Mouse (Mus musculus) hindbrain, embryonic 16.5 days (tissue): ENCODE measurements around the gene C1qtnf6. TPM values are rescaled to one million over a fixed set of nuclear protein-coding genes. Genes with fewer than 3 reads are reported as not detected.

Experiments used
- ATAC-seq: fragments of 200-750 bp; cut with Nextera tagmentation; 2 replicates; pipeline ENCODE4 v1.8.0; 2017; ENCODE audit warnings: moderate TSS enrichment, moderate library complexity
- H3K27ac ChIP-seq: fragments of 300-500 bp; sonication (generic); 2 replicates; pipeline ENCODE4 v1.5.1; 2014; ENCODE audit warnings: low read depth, mild to moderate bottlenecking, control low read depth, low read length, moderate library complexity
- H3K27me3 ChIP-seq: fragments of 300-500 bp; sonication (generic); replicated peaks from 2 replicates; pipeline ENCODE4 v1.6.1; 2014; ENCODE audit warnings: low read length; ENCODE audit not compliant: control insufficient read depth, insufficient read depth
- H3K36me3 ChIP-seq: fragments of 300-500 bp; sonication (generic); 2 replicates; pipeline ENCODE4 v1.6.1; 2014; ENCODE audit warnings: mild to moderate bottlenecking, low read length, moderate library complexity, mixed read lengths; ENCODE audit not compliant: control insufficient read depth, insufficient read depth
- H3K4me1 ChIP-seq: fragments of 300-500 bp; sonication (generic); 2 replicates; pipeline ENCODE4 v1.6.1; 2014; ENCODE audit warnings: low read depth, low read length; ENCODE audit not compliant: control insufficient read depth, insufficient read depth
- H3K4me2 ChIP-seq: fragments of 300-500 bp; sonication (generic); 2 replicates; pipeline ENCODE4 v1.6.1; 2014; ENCODE audit warnings: mild to moderate bottlenecking, low read length, control low read depth, moderate library complexity
- H3K4me3 ChIP-seq: fragments of 300-500 bp; sonication (generic); 2 replicates; pipeline ENCODE4 v1.5.1; 2014; ENCODE audit warnings: mild to moderate bottlenecking, low read length, control low read depth, moderate library complexity
- H3K9ac ChIP-seq: fragments of 300-500 bp; sonication (generic); 2 replicates; pipeline ENCODE4 v1.6.1; 2014; ENCODE audit warnings: low read depth, mild to moderate bottlenecking, control low read depth, low read length, moderate library complexity
- H3K9me3 ChIP-seq: fragments of 300-500 bp; sonication (generic); 2 replicates; pipeline ENCODE4 v1.6.1; 2014; ENCODE audit warnings: mild to moderate bottlenecking, low read length, moderate library complexity; ENCODE audit not compliant: control insufficient read depth
- WGBS: fragments of 180-500 bp; shearing (Covaris S2); extraction: QIAGEN DNeasy Blood & Tissue Kit; methylation state at CpG from one replicate; pipeline ENCODE4 v1.1.7; 2014; 5-methylcytosine and 5-hydroxymethylcytosine counted together
- polyA plus RNA-seq: library from polyadenylated mRNA; unstranded; fragments of >200 nt; fragmentation: Nextera tagmentation; extraction: Ambion mirVana; gene quantifications from 2 replicates; pipeline ENCODE4 v1.2.1, GENCODE M21; 2015

C1qtnf6 gene
- polyA plus RNA-seq, 1 experiment from 2014 or later: 9.9 TPM

DNA sequence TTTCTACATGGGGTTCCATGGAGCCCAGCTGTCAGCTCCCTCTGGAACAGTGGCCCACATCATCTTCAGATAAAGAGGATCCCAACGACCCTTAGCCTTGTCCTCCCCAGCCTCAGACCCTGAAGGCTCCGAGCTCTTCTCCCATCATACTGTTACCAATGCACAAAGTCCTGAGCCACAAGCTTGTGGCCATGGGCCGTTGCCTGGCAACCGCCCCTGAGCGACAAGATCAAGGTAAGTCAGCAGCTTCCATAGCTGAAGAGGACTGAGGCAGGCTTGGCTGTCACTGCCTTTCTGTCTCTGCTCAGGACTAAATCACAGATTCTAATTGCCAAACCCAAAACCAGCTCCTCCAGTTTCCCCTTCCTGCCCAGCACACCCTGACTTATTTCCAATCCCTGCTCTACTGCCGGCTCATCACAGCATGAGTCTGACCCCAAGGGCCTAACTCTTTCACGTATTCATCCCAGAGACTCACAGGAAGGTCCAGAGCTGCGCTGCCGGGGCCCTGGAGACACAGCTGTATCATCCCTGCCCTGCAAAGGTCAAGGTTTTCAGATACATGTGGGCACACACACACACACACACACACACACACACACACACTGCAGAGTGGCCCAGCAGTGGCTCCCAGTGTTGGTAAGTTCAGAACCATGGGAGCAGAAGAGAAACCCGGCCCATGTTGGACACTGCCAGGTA is 4.7 kb upstream of the C1qtnf6 start:
- no peak overlapping the region for H3K4me3 ChIP-seq
- ATAC-seq: no peak
- WGBS: 47% methylated on average over 10 of the region's 10 CpGs
- no peaks in the 10 kb centered on the region for H3K9me3 ChIP-seq
- no peaks in the 10 kb centered on the region; the same call in 1 of the 2 replicates for H3K27me3 ChIP-seq
- no peak overlapping the region for H3K27ac ChIP-seq
- H3K4me2 ChIP-seq: no peak overlapping the region
- H3K4me1 ChIP-seq: peaks cover 10% of the 10 kb centered on the region
- no peak overlapping the region for H3K9ac ChIP-seq
- no peaks in the 10 kb centered on the region for H3K36me3 ChIP-seq

DNA sequence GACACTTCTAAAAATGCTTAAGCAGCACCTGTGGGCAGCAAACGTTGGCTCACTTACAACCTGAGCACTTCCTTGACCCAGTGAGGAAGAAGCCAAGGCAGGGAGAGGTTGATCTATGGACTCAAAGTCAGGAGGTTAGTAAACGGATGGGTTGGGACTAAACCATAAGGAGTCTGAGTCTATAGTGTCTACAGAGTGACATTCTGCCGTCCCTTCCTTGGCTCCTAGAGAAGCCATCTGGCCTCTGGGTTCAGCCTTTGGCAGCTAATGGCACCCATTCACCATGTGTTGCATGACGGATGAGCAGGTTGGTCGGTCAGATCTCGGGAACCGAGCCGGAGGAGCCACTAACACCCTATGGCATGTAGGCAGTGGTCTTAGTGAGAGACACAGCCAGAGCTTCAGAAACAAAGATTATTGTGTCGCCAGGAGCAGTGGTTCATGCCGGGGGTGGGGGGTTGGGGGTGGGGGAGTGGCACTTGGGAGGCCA is 2.2 kb upstream of the C1qtnf6 start:
- no peaks in the 10 kb centered on the region for H3K27me3 ChIP-seq
- no peaks in the 10 kb centered on the region for H3K9me3 ChIP-seq
- no peaks in the 10 kb centered on the region for H3K36me3 ChIP-seq
- ATAC-seq: no peak
- WGBS: 72% methylated on average over 10 of the region's 10 CpGs
- no peak overlapping the region for H3K27ac ChIP-seq
- H3K4me3 ChIP-seq: no peak overlapping the region
- H3K4me2 ChIP-seq: no peak overlapping the region
- H3K4me1 ChIP-seq: peaks cover 23% of the 10 kb centered on the region
- H3K9ac ChIP-seq: no peak overlapping the region

DNA sequence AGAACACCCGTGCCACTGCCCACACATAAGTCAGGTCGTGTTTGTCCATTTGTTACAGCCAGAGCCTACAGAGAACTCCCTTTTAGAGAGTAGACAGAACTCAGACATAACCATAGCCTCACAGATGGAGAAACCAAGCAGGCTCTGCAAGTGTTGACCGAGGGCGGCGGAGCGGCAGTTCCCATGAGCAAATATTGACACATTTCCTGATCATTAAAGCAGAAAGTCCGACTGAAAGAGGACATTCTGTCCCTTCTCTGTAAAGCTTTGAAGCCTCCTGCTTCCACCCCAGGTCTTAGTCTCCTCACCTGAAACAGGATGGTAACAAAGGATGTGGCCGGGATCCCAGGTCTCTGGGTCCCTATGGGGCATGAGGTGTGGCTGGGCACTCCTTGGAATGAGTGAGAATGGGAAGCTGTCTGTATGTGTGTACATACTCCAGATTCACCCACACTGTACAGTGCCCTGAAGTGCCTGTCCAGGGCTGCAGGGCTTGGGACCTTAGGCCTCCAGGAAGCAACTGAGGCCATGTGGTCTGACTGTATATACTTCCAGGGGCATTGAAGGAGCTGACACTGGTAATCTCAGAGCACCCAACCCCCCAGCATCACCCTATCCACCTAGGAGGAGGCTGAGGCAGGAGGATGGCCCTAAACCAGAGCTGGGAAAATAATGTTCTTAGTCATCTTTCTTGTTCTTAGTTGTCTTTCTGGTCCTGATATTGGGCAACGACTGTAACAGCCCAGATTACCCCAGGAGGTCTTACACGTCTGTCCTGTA is 1.5 kb upstream of the C1qtnf6 start:
- ATAC-seq: no peak
- Histone ChIP-seq H3K4me3 (no peak overlapping the region), H3K36me3 (no peaks in the 10 kb centered on the region), H3K4me1 (peaks cover 23% of the 10 kb centered on the region), H3K27ac (no peak overlapping the region), H3K9ac (no peak overlapping the region), H3K9me3 (no peaks in the 10 kb centered on the region), H3K27me3 (no peaks in the 10 kb centered on the region), H3K4me2 (no peak overlapping the region)
- WGBS: 71% methylated on average over 10 of the region's 10 CpGs

DNA sequence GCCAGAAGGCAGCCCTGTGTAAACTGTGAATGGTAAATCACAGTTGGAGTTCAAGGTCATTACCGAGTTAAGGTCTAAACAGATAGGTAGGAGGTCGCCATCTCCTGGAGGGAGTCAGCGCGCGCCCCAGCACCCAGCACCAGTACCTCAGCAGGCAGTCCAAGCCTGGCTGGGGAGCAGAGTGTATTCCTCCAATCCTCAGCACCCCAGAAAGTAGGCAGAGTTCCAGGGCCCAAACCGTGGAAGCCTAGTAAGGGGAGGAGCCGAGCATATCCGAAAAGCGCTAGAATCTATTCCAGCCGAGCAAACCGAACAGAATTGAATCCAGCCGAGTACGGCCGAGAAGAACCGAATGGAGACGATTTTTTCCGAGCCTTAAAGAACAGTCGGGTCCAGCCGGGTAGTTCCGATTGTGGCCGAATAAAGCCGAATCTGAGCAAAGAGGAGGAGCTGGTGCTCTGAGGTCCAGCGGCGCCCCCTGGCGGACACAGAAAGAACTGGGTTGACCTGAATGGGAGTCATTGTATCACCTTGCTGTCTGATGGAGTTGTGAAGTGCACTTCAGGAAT is 769 bp upstream of the C1qtnf6 start:
- peak overlapping the region; percentile 61 for H3K4me2 ChIP-seq
- H3K4me3 ChIP-seq: peak overlapping the region; percentile 36
- H3K27me3 ChIP-seq: no peaks in the 10 kb centered on the region
- H3K36me3 ChIP-seq: no peaks in the 10 kb centered on the region
- under 1% methylated on average over 25 of the region's 25 CpGs for WGBS
- peak overlapping the region; percentile 87 for H3K27ac ChIP-seq
- H3K9me3 ChIP-seq: no peaks in the 10 kb centered on the region
- ATAC-seq: peak; percentile 93
- H3K9ac ChIP-seq: peak overlapping the region; percentile 59; the same call in 1 of the 2 replicates
- H3K4me1 ChIP-seq: peaks cover 23% of the 10 kb centered on the region

- ATAC-seq: no peak
- H3K4me2 ChIP-seq: peak overlapping the region; percentile 61
Observed at GRCm38 (mm10) chr15:78531451-78531720, 170 bp upstream of the C1qtnf6 start.

DNA sequence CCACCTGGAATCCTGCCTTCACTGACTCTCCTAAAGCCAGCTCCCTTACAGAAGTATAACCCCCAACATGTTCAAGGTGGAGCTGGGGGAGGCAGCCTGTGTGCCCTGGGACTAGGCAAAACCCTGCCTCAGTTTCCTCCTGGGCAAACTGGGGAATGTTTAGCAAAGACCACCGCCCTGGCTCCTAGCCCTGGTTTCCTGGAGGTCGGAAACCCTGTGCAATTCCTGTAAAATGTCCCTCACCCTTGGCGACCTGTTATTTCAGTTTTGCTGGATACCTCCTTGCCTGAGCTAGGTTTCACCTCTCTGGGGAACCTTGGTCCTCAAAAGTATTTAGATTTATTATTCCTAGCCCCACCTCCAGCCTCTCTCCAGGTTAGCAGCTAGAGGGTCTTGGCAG is 1.1 kb downstream of the C1qtnf6 start:
- no peaks in the 10 kb centered on the region for H3K9me3 ChIP-seq
- WGBS: 78% methylated on average over 3 of the region's 3 CpGs
- no peak for ATAC-seq
- H3K4me1 ChIP-seq: peaks cover 23% of the 10 kb centered on the region
- H3K9ac ChIP-seq: peak overlapping the region; percentile 65; the same call in 1 of the 2 replicates
- no peaks in the 10 kb centered on the region for H3K36me3 ChIP-seq
- H3K4me3 ChIP-seq: no peak overlapping the region
- H3K27ac ChIP-seq: no peak overlapping the region
- H3K4me2 ChIP-seq: no peak overlapping the region
- no peaks in the 10 kb centered on the region for H3K27me3 ChIP-seq

More at GRCm38 (mm10) chr15:78531451-78531720, 170 bp upstream of the C1qtnf6 start:
- Histone ChIP-seq H3K27me3 (no peaks in the 10 kb centered on the region), H3K27ac (peak overlapping the region; percentile 87), H3K9me3 (no peaks in the 10 kb centered on the region), H3K4me3 (peak overlapping the region; percentile 36; the same call in 1 of the 2 replicates), H3K9ac (peak overlapping the region; percentile 59), H3K4me1 (peaks cover 23% of the 10 kb centered on the region), H3K36me3 (no peaks in the 10 kb centered on the region)
- 75% methylated on average over 4 of the region's 4 CpGs for WGBS

GRCm38 (mm10) chr15:78529428-78529990 is 1.7 kb downstream of the C1qtnf6 start:
- H3K4me2 ChIP-seq: peak overlapping the region; percentile 52
- peak overlapping the region; percentile 27 for H3K4me3 ChIP-seq
- H3K9me3 ChIP-seq: no peaks in the 10 kb centered on the region
- H3K4me1 ChIP-seq: peaks cover 23% of the 10 kb centered on the region
- peak overlapping the region; percentile 65 for H3K9ac ChIP-seq
- ATAC-seq: peak; percentile 48
- H3K27ac ChIP-seq: peak overlapping the region; percentile 26; the same call in 1 of the 2 replicates
- no peaks in the 10 kb centered on the region for H3K27me3 ChIP-seq
- no peaks in the 10 kb centered on the region for H3K36me3 ChIP-seq
- WGBS: 2% methylated on average over 12 of the region's 15 CpGs

- Histone ChIP-seq H3K9me3 (no peaks in the 10 kb centered on the region), H3K4me3 (peak overlapping the region; percentile 27), H3K36me3 (no peaks in the 10 kb centered on the region), H3K27me3 (no peaks in the 10 kb centered on the region), H3K4me2 (peak overlapping the region; percentile 52), H3K4me1 (peaks cover 23% of the 10 kb centered on the region), H3K9ac (peak overlapping the region; percentile 65), H3K27ac (peak overlapping the region; percentile 26; the same call in 1 of the 2 replicates)
- 47% methylated on average over 11 of the region's 11 CpGs for WGBS
- no peak for ATAC-seq
Observed at GRCm38 (mm10) chr15:78528726-78529411, 2.3 kb downstream of the C1qtnf6 start.
